Mouse (Mus musculus): ENCODE results near the gene Cntn1.

Gene Cntn1

GRCm38 (mm10) chr15:92050996-92051352 is at the start of gene Cntn1:
Cntn1 (plus strand) TSS chr15:92051165.
- peak; percentile 82 for DNase-seq

- DNase-seq: no peak
Measured at GRCm38 (mm10) chr15:92001431-92001830, 49.5 kb upstream of the Cntn1 start.

- DNase-seq: no peak
Measured at GRCm38 (mm10) chr15:92012165-92013083, 38.5 kb upstream of the Cntn1 start.

- DNase-seq: no peak
Measured at GRCm38 (mm10) chr15:92034111-92034510, 16.9 kb upstream of the Cntn1 start.

- no peak for DNase-seq
Measured at GRCm38 (mm10) chr15:92042538-92042937, 8.4 kb upstream of the Cntn1 start.

GRCm38 (mm10) chr15:92046042-92046441 is 4.9 kb upstream of the Cntn1 start:
- DNase-seq: no peak

GRCm38 (mm10) chr15:92048031-92048430 is 2.9 kb upstream of the Cntn1 start:
- no peak for DNase-seq

- no peak for DNase-seq
Measured at GRCm38 (mm10) chr15:92048531-92048930, 2.4 kb upstream of the Cntn1 start.

GRCm38 (mm10) chr15:92051353-92052132 is 578 bp downstream of the Cntn1 start:
- peak; percentile 72 for DNase-seq

GRCm38 (mm10) chr15:92052133-92052463 is 1.1 kb downstream of the Cntn1 start:
- no peak for DNase-seq

GRCm38 (mm10) chr15:92057553-92057952 is 6.6 kb downstream of the Cntn1 start:
- DNase-seq: no peak

- DNase-seq: no peak
Measured at GRCm38 (mm10) chr15:92060986-92061385, 10.0 kb downstream of the Cntn1 start.

- DNase-seq: no peak
Measured at GRCm38 (mm10) chr15:92079416-92079815, 28.5 kb downstream of the Cntn1 start.

GRCm38 (mm10) chr15:92085876-92086275 is 34.9 kb downstream of the Cntn1 start:
- DNase-seq: no peak

GRCm38 (mm10) chr15:92087691-92088286 is 36.8 kb downstream of the Cntn1 start:
- DNase-seq: no peak

GRCm38 (mm10) chr15:92090787-92091186 is 39.8 kb downstream of the Cntn1 start:
- no peak for DNase-seq

- no peak for DNase-seq
Measured at GRCm38 (mm10) chr15:92092041-92092440, 41.1 kb downstream of the Cntn1 start.

GRCm38 (mm10) chr15:92099410-92100174 is 48.6 kb downstream of the Cntn1 start:
- DNase-seq: no peak

- no peak for DNase-seq
Measured at GRCm38 (mm10) chr15:92101956-92102355, 51.0 kb downstream of the Cntn1 start.

- DNase-seq: no peak
Measured at GRCm38 (mm10) chr15:92112455-92112854, 61.5 kb downstream of the Cntn1 start.

- DNase-seq: no peak
Measured at GRCm38 (mm10) chr15:92132936-92133335, 82.0 kb downstream of the Cntn1 start.

- DNase-seq: no peak
Measured at GRCm38 (mm10) chr15:92134254-92134653, 83.3 kb downstream of the Cntn1 start.

GRCm38 (mm10) chr15:92137026-92137425 is 86.1 kb downstream of the Cntn1 start:
- DNase-seq: no peak

All from right cerebral cortex, postnatal 4 days (tissue).